Mouse (Mus musculus) adrenal gland, adult 18-20 months (tissue): ENCODE data around the gene Defa31. TPM values are rescaled to one million over a fixed set of nuclear protein-coding genes. Genes with fewer than 3 reads are reported as not detected.
"Not testable (repeated sequence)": the region's sequence is repeated elsewhere in the genome, so short reads cannot be mapped to it uniquely, and the experiment has no call there.

Experiments
- DNase-seq, 2 experiments: peaks; one replicate each; pipeline ENCODE4 v3.0.0; 2021 to 2022; ENCODE audit warnings: low spot score in 2 of 2
- long read RNA-seq, 2 experiments: library from polyadenylated mRNA; stranded (forward); transcript quantifications; one replicate each; pipeline ENCODE4 v2.0.0; 2021
- total RNA-seq, 2 experiments: library from RNA; stranded (reverse); gene quantifications; 1 replicate in 1 of 2; 2 replicates in 1 of 2; pipeline ENCODE4 v1.2.3; 2021

Defa31 gene
- not detected for total RNA-seq
- long read RNA-seq, experiment 1, result 0 reads
- long read RNA-seq, experiment 2, result 0 reads

DNA sequence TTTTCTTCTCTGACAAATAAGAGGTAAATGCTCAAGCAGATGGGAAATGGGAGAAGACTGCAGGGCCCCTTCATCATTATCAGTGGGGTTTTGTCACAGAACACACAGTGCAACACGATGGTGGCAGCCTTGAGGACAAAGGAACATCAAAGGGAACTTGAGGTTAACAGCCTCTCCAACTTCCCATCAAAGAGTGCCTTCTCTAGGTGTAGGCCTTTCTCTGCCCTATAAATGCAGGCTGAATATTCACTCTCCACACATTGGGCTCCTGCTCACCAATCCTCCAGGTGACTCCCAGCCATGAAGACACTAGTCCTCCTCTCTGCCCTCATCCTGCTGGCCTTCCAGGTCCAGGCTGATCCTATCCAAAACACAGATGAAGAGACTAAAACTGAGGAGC is at the start of gene Defa31:
Defa31 (plus strand) TSS at position 301 of the 400 bp plus-strand sequence.
- DNase-seq, result not testable (repeated sequence)

DNA sequence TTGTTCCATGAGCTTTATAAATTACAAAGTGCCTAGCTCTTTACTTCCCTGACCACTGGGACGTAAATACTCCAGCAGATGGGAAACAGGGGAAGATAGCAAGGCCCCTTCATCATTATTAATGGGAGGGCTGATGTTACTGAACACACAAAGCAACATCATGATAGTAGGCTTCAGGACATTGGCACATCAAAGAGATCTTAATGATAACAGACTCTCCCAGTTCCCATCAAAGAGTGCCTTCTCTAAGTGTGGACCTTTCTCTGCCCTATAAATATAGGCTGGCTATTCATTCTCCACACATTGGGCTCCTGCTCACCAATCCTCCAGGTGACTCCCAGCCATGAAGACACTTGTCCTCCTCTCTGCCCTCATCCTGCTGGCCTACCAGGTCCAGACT is 29.4 kb upstream of the Defa31 start, which contains the start of gene Defa22:
Defa22 (plus strand) TSS at position 301 of the 400 bp plus-strand sequence.
- DNase-seq, result not testable (repeated sequence)

DNA sequence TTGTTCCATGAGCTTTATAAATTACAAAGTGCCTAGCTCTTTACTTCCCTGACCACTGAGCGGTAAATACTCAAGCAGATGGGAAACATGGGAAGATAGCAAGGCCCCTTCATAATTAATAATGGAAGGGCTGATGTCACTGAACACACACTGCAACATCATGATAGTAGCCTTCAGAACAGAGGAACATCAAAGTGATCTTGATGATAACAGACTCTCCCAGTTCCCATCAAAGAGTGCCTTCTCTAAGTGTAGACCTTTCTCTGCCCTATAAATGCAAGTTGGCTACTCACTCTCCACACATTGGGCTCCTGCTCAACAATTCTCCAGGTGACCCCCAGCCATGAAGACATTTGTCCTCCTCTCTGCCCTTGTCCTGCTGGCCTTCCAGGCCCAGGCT is 9.8 kb downstream of the Defa31 start, which contains the start of gene Gm15293:
Gm15293 (plus strand) TSS at position 301 of the 400 bp plus-strand sequence.
- DNase-seq, result not testable (repeated sequence)

Other genes with a start within 250 kb of the Defa31 start
- gene AY761185, start 246.9 kb upstream of the Defa31 start, total RNA-seq, result not detected
- gene Defa21, start 166.1 kb upstream of the Defa31 start, total RNA-seq, result not detected
- not detected for gene Defa23, start 136.6 kb upstream of the Defa31 start, total RNA-seq
- gene Defa35, start 126.6 kb upstream of the Defa31 start, total RNA-seq, result not detected
- gene Defa25, start 107.2 kb upstream of the Defa31 start, total RNA-seq, result not detected
- gene Gm14851, start 95.6 kb upstream of the Defa31 start, total RNA-seq, result not detected
- gene Defa30, start 57.0 kb upstream of the Defa31 start, total RNA-seq, result not detected
- gene Defa22, start 29.3 kb upstream of the Defa31 start, total RNA-seq, result not detected
- gene Gm15293, start 9.9 kb downstream of the Defa31 start, total RNA-seq, result not detected
- gene Gm15292, start 58.1 kb downstream of the Defa31 start, total RNA-seq, result not detected
- gene Defa27, start 123.9 kb downstream of the Defa31 start, total RNA-seq, result not detected
- not detected for gene Defa29, start 135.4 kb downstream of the Defa31 start, total RNA-seq
- not detected for gene Defa2, start 186.9 kb downstream of the Defa31 start, total RNA-seq
- gene Defa33, start 200.2 kb downstream of the Defa31 start, total RNA-seq, result not detected
- not detected for gene Defa36, start 235.8 kb downstream of the Defa31 start, total RNA-seq